ENCODE assay signal across 11 mouse cellular contexts in the genomic region with DNA sequence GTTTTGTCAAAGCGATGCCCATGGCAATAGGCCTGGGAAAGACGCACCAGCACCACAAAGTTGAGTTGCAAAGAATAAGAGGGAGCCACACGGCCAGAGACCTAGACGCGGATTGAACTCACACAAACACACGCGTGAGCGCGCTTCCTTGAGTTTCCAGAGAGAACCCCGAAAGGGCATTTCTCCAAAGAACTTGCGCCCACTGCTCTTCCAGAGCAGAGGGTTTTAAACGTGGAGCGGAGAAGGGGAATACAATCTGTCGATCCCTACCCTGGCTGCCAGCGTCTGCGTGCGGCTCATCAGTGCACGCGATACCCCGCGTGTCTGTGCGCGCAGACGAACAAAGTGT. TPM values are rescaled to one million over a fixed set of nuclear protein-coding genes. Genes with fewer than 3 reads are reported as not detected.
DNase-seq lines count a peak whose midpoint lies in the region; ATAC-seq and TF ChIP-seq lines count a peak whose summit lies in the region.
"Had no signal": no experiment of that assay in that cellular context is flagged by ENCODE, and none has a peak within 500 bp of the region (broad histone marks: within the 10 kb centered on the region; RNA-seq: fewer than 3 reads in every experiment).

No protein-coding gene starts in this region.

- intact Hi-C loops in left cerebral cortex, postnatal 4 days (cut with DNase I): no loop called here

- peaks cover 6% of the 10 kb centered on the region; the same call in 1 of the 2 replicates for H3K4me1 ChIP-seq in kidney, embryonic 14.5 days (ENCODE audit: control insufficient read depth, insufficient read depth, low read length)
- peaks cover 32% of the 10 kb centered on the region for H3K4me1 ChIP-seq in embryonic facial prominence, embryonic 13.5 days
- H3K4me1 ChIP-seq in intestine, postnatal 0 days (replicated peaks; ENCODE audit: control insufficient read depth, insufficient read depth, low read length): no peaks in the 10 kb centered on the region
- H3K4me1 ChIP-seq in neural tube, embryonic 14.5 days (ENCODE audit: control insufficient read depth, insufficient read depth, low read length): peaks cover 2% of the 10 kb centered on the region; the same call in 1 of the 2 replicates

- peaks cover 81% of the 10 kb centered on the region for H3K27me3 ChIP-seq in kidney, embryonic 14.5 days (ENCODE audit: control insufficient read depth, insufficient read depth, low read length)
- peaks cover 90% of the 10 kb centered on the region for H3K27me3 ChIP-seq in embryonic facial prominence, embryonic 13.5 days
- H3K27me3 ChIP-seq in intestine, postnatal 0 days (replicated peaks; ENCODE audit: control insufficient read depth, insufficient read depth, low read length): peaks cover 93% of the 10 kb centered on the region
- peaks cover 59% of the 10 kb centered on the region for H3K27me3 ChIP-seq in neural tube, embryonic 14.5 days (ENCODE audit: control insufficient read depth, insufficient read depth, low read length)

- peak overlapping the region; percentile 56 for H3K4me2 ChIP-seq in kidney, embryonic 14.5 days (replicated peaks; ENCODE audit: low read depth, low read length)
- H3K4me2 ChIP-seq in embryonic facial prominence, embryonic 13.5 days: peak overlapping the region; percentile 79
- H3K4me2 ChIP-seq in intestine, postnatal 0 days (replicated peaks; ENCODE audit: low read depth): peak overlapping the region; percentile 44; the same call in 1 of the 2 replicates
- H3K4me2 ChIP-seq in neural tube, embryonic 14.5 days (ENCODE audit: low read depth, low read length): peak overlapping the region; percentile 41

- H3K27ac ChIP-seq in kidney, embryonic 14.5 days (ENCODE audit: low read depth, low read length): no peak overlapping the region
- peak overlapping the region; percentile 71 for H3K27ac ChIP-seq in embryonic facial prominence, embryonic 13.5 days
- H3K27ac ChIP-seq in intestine, postnatal 0 days (ENCODE audit: low read depth, low read length): no peak overlapping the region
- H3K27ac ChIP-seq in neural tube, embryonic 14.5 days (ENCODE audit: low read depth, low read length): no peak overlapping the region

- H3K4me3 ChIP-seq in kidney, embryonic 14.5 days (ENCODE audit: low read length): peak overlapping the region; percentile 37
- peak overlapping the region; percentile 47 for H3K4me3 ChIP-seq in embryonic facial prominence, embryonic 13.5 days
- no peak overlapping the region for H3K4me3 ChIP-seq in intestine, postnatal 0 days (ENCODE audit: low read depth, low read length)
- H3K4me3 ChIP-seq in neural tube, embryonic 14.5 days (ENCODE audit: low read depth, low read length): peak overlapping the region; percentile 25

- ATAC-seq in kidney, embryonic 14.5 days (ENCODE audit: low FRiP score, low TSS enrichment): 0 out of 2 replicates have a peak, but pooled peaks have one; percentile 6
- ATAC-seq in embryonic facial prominence, embryonic 13.5 days (ENCODE audit: insufficient number of reproducible peaks, insufficient read depth, low FRiP score, low TSS enrichment, low read depth): no peak
- no peak for ATAC-seq in intestine, postnatal 0 days
- ATAC-seq in neural tube, embryonic 14.5 days (ENCODE audit: low read depth): no peak

- TF ChIP-seq CTCF in intestine, postnatal 0 days (IDR thresholded peaks at IDR 0.05; ENCODE audit: low read depth): no peak

- H3K9me3 ChIP-seq in kidney, embryonic 14.5 days (ENCODE audit: control insufficient read depth, low read length): no peaks in the 10 kb centered on the region
- no peaks in the 10 kb centered on the region for H3K9me3 ChIP-seq in embryonic facial prominence, embryonic 13.5 days
- no peaks in the 10 kb centered on the region for H3K9me3 ChIP-seq in intestine, postnatal 0 days (ENCODE audit: control insufficient read depth)
- H3K9me3 ChIP-seq in neural tube, embryonic 14.5 days (ENCODE audit: control insufficient read depth, low read length): no peaks in the 10 kb centered on the region

- DNase-seq in kidney, postnatal 36 days: no peak
- no peak for DNase-seq in thymus, postnatal 10 days (ENCODE audit: low spot score in 2 of 2)
- no peak for DNase-seq in left cerebral cortex, postnatal 4 days
- no peak for DNase-seq in kidney, postnatal 14 days
- DNase-seq: gastrocnemius, postnatal 25 days had no signal

- H3K9ac ChIP-seq in kidney, embryonic 14.5 days (ENCODE audit: low read depth, low read length): no peak overlapping the region
- H3K9ac ChIP-seq in embryonic facial prominence, embryonic 13.5 days: peak overlapping the region; percentile 61; the same call in 1 of the 2 replicates
- no peak overlapping the region for H3K9ac ChIP-seq in intestine, postnatal 0 days (ENCODE audit: low read depth, low read length)
- no peak overlapping the region for H3K9ac ChIP-seq in neural tube, embryonic 14.5 days (replicated peaks; ENCODE audit: low read depth, low read length)

- no peaks in the 10 kb centered on the region for H3K36me3 ChIP-seq in kidney, embryonic 14.5 days (ENCODE audit: control insufficient read depth, insufficient read depth, low read length)
- no peaks in the 10 kb centered on the region for H3K36me3 ChIP-seq in embryonic facial prominence, embryonic 13.5 days
- no peaks in the 10 kb centered on the region for H3K36me3 ChIP-seq in intestine, postnatal 0 days (ENCODE audit: control insufficient read depth, insufficient read depth)
- H3K36me3 ChIP-seq in neural tube, embryonic 14.5 days (ENCODE audit: control insufficient read depth, insufficient read depth, low read length): no peaks in the 10 kb centered on the region

- WGBS in kidney, embryonic 14.5 days: 1% methylated on average over 24 of the region's 24 CpGs
- WGBS in embryonic facial prominence, embryonic 13.5 days: under 1% methylated on average over 24 of the region's 24 CpGs
- WGBS in intestine, postnatal 0 days: 1% methylated on average over 24 of the region's 24 CpGs
- WGBS in neural tube, embryonic 14.5 days: under 1% methylated on average over 24 of the region's 24 CpGs

RNA-seq across cellular contexts. Expression of a gene that starts 0.9 kb away (rescaled TPM):
- polyA plus RNA-seq in kidney, embryonic 14.5 days (2014; fragmentation: Nextera tagmentation; extraction: Ambion mirVana): not detected in 2 replicates
- 9.3 and 19.0 TPM in 2 replicates for polyA plus RNA-seq in embryonic facial prominence, embryonic 13.5 days (2015; fragmentation: Nextera tagmentation; extraction: Ambion mirVana)
- not detected in 2 replicates for polyA plus RNA-seq in intestine, postnatal 0 days (2015; fragmentation: Nextera tagmentation; extraction: Ambion mirVana)
- polyA plus RNA-seq in neural tube, embryonic 14.5 days (2014; fragmentation: Nextera tagmentation; extraction: Ambion mirVana): not detected in 2 replicates
- 1 to 10 TPM in 1 of 2 experiments, not detected in 1; 1.9 TPM for total RNA-seq in left cerebral cortex, postnatal 4 days (2021)
- total RNA-seq: gastrocnemius, postnatal 25 days; liver, adult 2 months; MEL had no signal
- polyA plus RNA-seq: liver, adult 2 months had no signal

Comparison
In these comparisons a context has a peak if more than half of its experiments do, and no peak if none do; other contexts are left out.
1. RNA of a gene that starts 0.9 kb away (polyA plus RNA-seq): 9.3 to 19.0 TPM in embryonic facial prominence, embryonic 13.5 days; not detected in kidney, embryonic 14.5 days, not detected in intestine, postnatal 0 days and not detected in neural tube, embryonic 14.5 days; every median in the first group is over 10 times any median in the second.
2. Peak in every context shown above with its lines, with median percentiles within 50 percentile points of each other: H3K4me2 ChIP-seq.